Mouse (Mus musculus) G1E (cell line): Measurements from ENCODE around the gene H2-M10.6.

Experiments used
- CTCF ChIP-seq: IDR thresholded peaks from 2 replicates; pipeline ENCODE4 v1.5.1; 2012; ENCODE audit warnings: low read depth, low read length, inconsistent platforms, mixed read lengths
- GATA1 ChIP-seq: IDR thresholded peaks from 2 replicates; pipeline ENCODE4 v1.6.1; 2012; ENCODE audit warnings: borderline replicate concordance, low read length, inconsistent platforms, mixed read lengths
- TAL1 ChIP-seq: conservative IDR thresholded peaks from 2 replicates; pipeline ENCODE4 v1.6.1; 2012; ENCODE audit warnings: low read depth, low read length, inconsistent platforms, mixed read lengths

DNA sequence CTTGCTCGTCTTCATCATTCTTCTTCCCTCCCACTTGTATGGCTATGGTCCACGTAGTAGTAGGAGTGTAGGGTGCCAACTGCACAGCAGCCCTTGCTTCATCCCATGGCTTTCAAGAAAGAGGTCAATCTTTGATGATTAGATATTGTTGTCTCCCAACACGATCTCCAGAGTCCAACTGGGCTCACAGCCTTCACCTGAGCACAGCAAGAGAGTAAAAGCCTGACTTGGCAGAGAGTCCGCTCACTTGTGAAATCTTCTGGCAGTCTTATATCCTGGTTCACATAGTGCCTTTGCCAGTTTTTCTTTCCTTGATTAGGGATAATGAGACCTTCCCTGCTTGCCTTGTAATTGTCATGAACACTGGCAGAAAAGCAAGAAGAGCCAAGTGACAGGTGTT, 44.3 kb downstream of the H2-M10.6 start:
- TF ChIP-seq CTCF (no peak), GATA1 (no peak), TAL1 (no peak)
